Mouse (Mus musculus) stomach, embryonic 14.5 days (tissue): ENCODE measurements around the gene Rad51b. TPM values are rescaled to one million over a fixed set of nuclear protein-coding genes. Genes with fewer than 3 reads are reported as not detected.

Experiments
- ATAC-seq: fragments of 200-750 bp; cut with Nextera tagmentation; 2 replicates; pipeline ENCODE4 v1.8.0; 2017; ENCODE audit warnings: low read depth, moderate TSS enrichment; ENCODE audit not compliant: insufficient number of reproducible peaks, insufficient read depth, low FRiP score
- H3K27ac ChIP-seq: fragments of 300-500 bp; sonication (generic); 2 replicates; pipeline ENCODE4 v1.5.1; 2014; ENCODE audit warnings: mild to moderate bottlenecking, low read length, moderate library complexity, mixed read lengths
- H3K27me3 ChIP-seq: fragments of 300-500 bp; sonication (generic); 2 replicates; pipeline ENCODE4 v1.6.1; 2014; ENCODE audit warnings: low read length, control low read depth, mixed read lengths; ENCODE audit not compliant: control insufficient read depth, insufficient read depth
- H3K36me3 ChIP-seq: fragments of 300-500 bp; sonication (generic); 2 replicates; pipeline ENCODE4 v1.6.1; 2014; ENCODE audit warnings: mild to moderate bottlenecking, control low read depth, low read length, moderate library complexity, mixed read lengths; ENCODE audit not compliant: control insufficient read depth, insufficient read depth
- H3K4me1 ChIP-seq: fragments of 300-500 bp; sonication (generic); 2 replicates; pipeline ENCODE4 v1.6.1; 2014; ENCODE audit warnings: low read length, control low read depth, mixed read lengths; ENCODE audit not compliant: control insufficient read depth, insufficient read depth
- H3K4me2 ChIP-seq: fragments of 300-500 bp; sonication (generic); replicated peaks from 2 replicates; pipeline ENCODE4 v1.6.1; 2014; ENCODE audit warnings: low read depth, low read length, control low read depth
- H3K4me3 ChIP-seq: fragments of 300-500 bp; sonication (generic); 2 replicates; pipeline ENCODE4 v1.5.1; 2014; ENCODE audit warnings: low read depth, low read length, control low read depth
- H3K9ac ChIP-seq: fragments of 300-500 bp; sonication (generic); replicated peaks from 2 replicates; pipeline ENCODE4 v1.6.1; 2014; ENCODE audit warnings: low read depth, mild to moderate bottlenecking, control low read depth, low read length, moderate library complexity, mixed read lengths
- H3K9me3 ChIP-seq: fragments of 300-500 bp; sonication (generic); 2 replicates; pipeline ENCODE4 v1.6.1; 2016; ENCODE audit warnings: low read depth, low read length, control low read depth; ENCODE audit not compliant: control insufficient read depth
- WGBS: fragments of 180-500 bp; shearing (Covaris S2); extraction: QIAGEN DNeasy Blood & Tissue Kit; methylation state at CpG from one replicate; pipeline ENCODE4 v1.1.7; 2014; 5-methylcytosine and 5-hydroxymethylcytosine counted together
- polyA plus RNA-seq: library from polyadenylated mRNA; unstranded; fragments of >200 nt; fragmentation: Nextera tagmentation; extraction: Ambion mirVana; gene quantifications from 2 replicates; pipeline ENCODE4 v1.2.1, GENCODE M21; 2014

The Rad51b gene
- polyA plus RNA-seq, 1 experiment from 2014 or later = 8.4 TPM

DNA sequence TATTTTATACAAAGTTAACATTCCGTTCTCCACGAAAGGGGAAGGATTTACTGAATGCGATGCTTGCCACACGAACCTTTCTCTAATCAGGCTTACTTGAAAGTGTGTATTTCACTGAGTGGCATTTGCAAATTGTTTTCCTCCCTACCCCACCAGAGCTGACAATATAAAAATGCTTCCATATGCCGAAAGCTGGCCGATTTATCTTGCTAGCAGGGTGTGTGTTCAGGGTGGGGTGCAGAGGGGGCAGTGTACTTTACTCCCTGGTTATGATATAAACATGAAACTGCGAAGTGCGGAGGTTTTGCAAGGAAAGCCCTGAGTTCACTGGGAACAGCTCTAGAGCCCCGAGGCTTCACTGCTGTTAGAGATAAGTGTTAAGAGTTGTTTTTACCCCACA, 87.7 kb downstream of the Rad51b start:
- Histone ChIP-seq H3K27ac (peak overlapping the region; percentile 94), H3K4me3 (peak overlapping the region; percentile 1; the same call in 1 of the 2 replicates), H3K9ac (0 out of 2 replicates have a peak overlapping the region, but pooled peaks have one; percentile 6), H3K9me3 (no peaks in the 10 kb centered on the region), H3K4me1 (peaks cover 29% of the 10 kb centered on the region), H3K36me3 (no peaks in the 10 kb centered on the region), H3K4me2 (peak overlapping the region; percentile 29), H3K27me3 (no peaks in the 10 kb centered on the region)
- ATAC-seq = peak; percentile 72; the same call in 1 of the 2 replicates
- WGBS = 13% methylated on average over 9 of the region's 9 CpGs

DNA sequence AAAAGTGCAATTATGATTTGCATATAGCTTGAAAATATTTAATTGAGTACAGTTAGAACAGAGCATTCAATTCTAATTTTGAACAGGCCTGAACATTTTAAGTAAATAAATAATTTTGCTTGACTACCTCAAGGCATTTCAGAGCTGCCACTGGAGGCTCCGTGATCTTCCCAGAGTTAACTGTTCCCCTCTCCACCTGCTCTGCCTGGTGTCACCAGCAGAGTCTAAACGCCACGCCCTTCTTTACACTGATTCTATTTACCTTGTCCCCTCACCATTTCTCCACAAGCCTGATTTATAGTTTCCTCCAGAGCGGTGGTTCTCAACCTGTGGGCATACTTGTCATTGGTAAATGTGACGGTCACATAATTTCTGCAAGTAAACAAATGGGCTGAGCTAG, 88.1 kb downstream of the Rad51b start:
- Histone ChIP-seq H3K27ac (peak overlapping the region; percentile 94), H3K4me2 (peak overlapping the region; percentile 29), H3K4me1 (peaks cover 29% of the 10 kb centered on the region), H3K4me3 (no peak overlapping the region), H3K27me3 (no peaks in the 10 kb centered on the region), H3K36me3 (no peaks in the 10 kb centered on the region), H3K9ac (no peak overlapping the region), H3K9me3 (no peaks in the 10 kb centered on the region)
- 0 out of 2 replicates have a peak, but pooled peaks have one; percentile 53 for ATAC-seq
- WGBS = 29% methylated on average over 5 of the region's 5 CpGs

DNA sequence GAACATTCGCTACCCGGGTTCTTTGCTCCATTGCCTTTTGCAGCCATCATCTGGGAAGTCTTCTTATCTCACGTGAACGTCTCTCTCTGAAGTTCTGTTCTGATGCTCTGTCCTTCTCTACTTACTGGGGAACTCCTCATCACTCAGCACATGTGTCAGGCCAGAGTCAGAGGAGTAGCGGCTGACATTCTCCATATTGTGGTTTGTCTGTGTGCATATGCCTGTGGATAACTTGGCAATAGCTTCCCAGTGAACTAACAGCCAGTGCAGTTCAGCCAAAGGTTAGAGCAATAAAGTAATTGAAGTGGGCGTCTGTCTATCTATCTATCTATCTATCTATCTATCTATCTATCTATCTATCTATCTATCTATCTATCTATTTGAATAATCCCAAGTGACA, 90.8 kb downstream of the Rad51b start:
- 39% methylated on average over 6 of the region's 6 CpGs for WGBS
- Histone ChIP-seq H3K4me3 (no peak overlapping the region), H3K9me3 (no peaks in the 10 kb centered on the region), H3K4me1 (peaks cover 18% of the 10 kb centered on the region), H3K27ac (peak overlapping the region; percentile 45; the same call in 1 of the 2 replicates), H3K9ac (no peak overlapping the region), H3K27me3 (no peaks in the 10 kb centered on the region), H3K4me2 (no peak overlapping the region), H3K36me3 (no peaks in the 10 kb centered on the region)
- no peak for ATAC-seq

DNA sequence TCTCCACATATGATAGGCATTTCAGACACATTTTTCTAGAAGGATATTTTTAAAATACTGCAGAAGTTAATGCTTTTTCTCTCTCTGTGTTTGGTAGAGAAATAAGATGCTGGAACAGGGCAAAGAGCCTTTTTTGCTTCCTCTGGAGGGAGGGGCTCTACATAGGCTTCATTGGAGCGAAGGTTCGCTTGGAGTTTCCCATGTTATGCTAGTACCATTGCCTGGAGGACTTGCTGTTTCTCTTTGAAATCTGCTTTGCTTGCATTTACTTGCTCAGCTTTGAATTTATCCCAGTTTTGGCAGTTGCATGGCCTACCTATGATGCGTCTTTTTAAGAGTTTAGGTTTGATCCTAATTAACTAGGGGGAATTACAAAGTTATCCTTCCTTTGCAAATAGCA, 92.2 kb downstream of the Rad51b start:
- no peaks in the 10 kb centered on the region for H3K36me3 ChIP-seq
- H3K9me3 ChIP-seq = no peaks in the 10 kb centered on the region
- peaks cover 11% of the 10 kb centered on the region for H3K4me1 ChIP-seq
- H3K9ac ChIP-seq = no peak overlapping the region
- H3K4me3 ChIP-seq = no peak overlapping the region
- no peaks in the 10 kb centered on the region for H3K27me3 ChIP-seq
- 89% methylated on average over 3 of the region's 3 CpGs for WGBS
- ATAC-seq = no peak
- peak overlapping the region; percentile 2; the same call in 1 of the 2 replicates for H3K27ac ChIP-seq
- H3K4me2 ChIP-seq = no peak overlapping the region

DNA sequence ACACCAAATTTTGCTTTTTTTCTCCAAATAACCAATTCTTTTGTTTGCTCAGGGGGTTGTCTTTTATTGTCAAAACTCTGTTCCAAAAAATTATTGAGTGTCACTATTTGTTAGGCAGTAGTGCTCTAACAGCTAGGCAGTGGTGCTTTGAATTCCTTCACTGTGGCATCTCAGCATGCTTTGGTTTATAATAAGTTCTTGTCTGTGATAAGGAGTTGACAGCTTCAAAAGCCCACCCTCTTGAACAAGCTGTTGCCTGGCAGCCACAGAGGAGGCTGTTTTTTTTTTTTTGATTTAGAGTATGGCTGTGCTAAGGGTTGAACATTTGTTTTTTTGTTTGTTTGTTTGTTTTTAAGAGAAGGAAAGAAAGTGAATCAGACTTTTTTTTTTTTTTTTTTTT, 92.9 kb downstream of the Rad51b start:
- H3K27me3 ChIP-seq = no peaks in the 10 kb centered on the region
- no peaks in the 10 kb centered on the region for H3K36me3 ChIP-seq
- H3K4me2 ChIP-seq = no peak overlapping the region
- peaks cover 5% of the 10 kb centered on the region for H3K4me1 ChIP-seq
- ATAC-seq = no peak
- H3K9me3 ChIP-seq = no peaks in the 10 kb centered on the region
- no peak overlapping the region for H3K9ac ChIP-seq
- H3K27ac ChIP-seq = no peak overlapping the region
- no peak overlapping the region for H3K4me3 ChIP-seq

DNA sequence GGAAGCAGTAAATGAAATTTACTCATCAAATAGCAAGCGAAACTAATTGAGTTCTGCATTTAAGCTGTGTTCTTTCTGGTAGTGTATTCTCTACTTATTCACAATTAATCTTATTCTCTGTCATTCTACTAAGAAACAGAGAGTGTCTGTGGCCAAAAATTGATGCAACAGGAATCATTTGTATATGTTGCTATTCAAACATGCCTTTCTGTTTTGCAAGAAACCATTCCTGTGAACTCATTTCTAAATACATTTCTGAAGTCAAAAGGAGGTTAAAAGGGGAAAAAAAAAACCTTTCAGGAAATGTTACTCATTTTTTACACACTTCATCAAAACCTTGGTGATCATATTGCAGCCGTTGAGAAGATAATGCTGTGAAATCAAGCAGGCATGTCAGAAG, 96.6 kb downstream of the Rad51b start:
- Histone ChIP-seq H3K36me3 (no peaks in the 10 kb centered on the region), H3K4me3 (no peak overlapping the region), H3K9ac (no peak overlapping the region), H3K27ac (no peak overlapping the region), H3K9me3 (no peaks in the 10 kb centered on the region), H3K4me1 (no peaks in the 10 kb centered on the region), H3K4me2 (no peak overlapping the region), H3K27me3 (no peaks in the 10 kb centered on the region)
- WGBS = 47% methylated on average over 2 of the region's 2 CpGs
- no peak for ATAC-seq

DNA sequence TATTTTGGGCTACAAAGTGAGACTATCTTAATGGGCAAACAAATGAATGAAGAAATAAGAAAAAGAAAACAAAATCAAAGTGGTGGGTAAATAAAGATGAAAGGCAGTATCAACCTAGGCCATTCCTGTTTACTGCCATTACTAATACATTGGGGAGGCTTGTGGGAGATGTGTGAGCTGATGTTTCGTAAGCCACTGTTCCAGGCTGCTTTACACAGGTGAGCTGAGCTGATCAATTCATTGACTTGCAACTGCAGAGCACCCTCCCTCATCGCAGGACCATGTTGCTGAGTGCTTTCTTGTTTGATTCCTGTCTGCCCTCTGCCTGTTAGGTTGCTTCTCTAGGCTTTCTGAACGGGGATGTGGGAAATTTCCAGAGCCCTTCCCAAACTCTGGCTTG, 106.9 kb downstream of the Rad51b start:
- no peaks in the 10 kb centered on the region for H3K27me3 ChIP-seq
- no peak overlapping the region for H3K4me3 ChIP-seq
- H3K9me3 ChIP-seq = no peaks in the 10 kb centered on the region
- ATAC-seq = no peak
- no peak overlapping the region for H3K27ac ChIP-seq
- WGBS = 56% methylated on average over 3 of the region's 3 CpGs
- no peak overlapping the region for H3K9ac ChIP-seq
- H3K4me2 ChIP-seq = no peak overlapping the region
- 0 out of 2 replicates have a peak, but pooled peaks cover 2% of the 10 kb centered on the region for H3K4me1 ChIP-seq
- no peaks in the 10 kb centered on the region for H3K36me3 ChIP-seq

DNA sequence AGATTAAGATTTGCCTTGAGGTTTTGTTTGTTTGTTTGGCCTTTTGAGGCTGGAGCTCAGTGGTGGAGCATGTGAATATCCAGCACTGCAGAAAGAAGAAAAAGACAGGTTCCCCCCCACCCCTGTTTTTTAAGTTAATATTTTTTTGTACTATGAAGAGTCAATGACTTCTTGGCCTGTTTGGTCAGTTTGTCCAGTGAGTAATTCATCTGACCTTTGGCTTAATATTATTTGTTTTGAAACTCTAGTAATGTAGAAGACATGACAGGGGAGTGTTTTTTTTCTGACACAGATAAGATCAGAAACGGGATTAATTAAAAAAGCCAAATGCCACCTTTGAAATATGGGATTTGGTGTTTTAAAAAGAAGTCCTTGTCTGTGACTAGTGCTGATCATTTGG, 107.4 kb downstream of the Rad51b start:
- Histone ChIP-seq H3K4me2 (no peak overlapping the region), H3K4me3 (no peak overlapping the region), H3K27ac (no peak overlapping the region), H3K9me3 (no peaks in the 10 kb centered on the region), H3K27me3 (no peaks in the 10 kb centered on the region), H3K4me1 (0 out of 2 replicates have a peak, but pooled peaks cover 2% of the 10 kb centered on the region), H3K36me3 (no peaks in the 10 kb centered on the region), H3K9ac (no peak overlapping the region)
- 21% methylated on average over 1 of the region's 1 CpGs for WGBS
- ATAC-seq = no peak

DNA sequence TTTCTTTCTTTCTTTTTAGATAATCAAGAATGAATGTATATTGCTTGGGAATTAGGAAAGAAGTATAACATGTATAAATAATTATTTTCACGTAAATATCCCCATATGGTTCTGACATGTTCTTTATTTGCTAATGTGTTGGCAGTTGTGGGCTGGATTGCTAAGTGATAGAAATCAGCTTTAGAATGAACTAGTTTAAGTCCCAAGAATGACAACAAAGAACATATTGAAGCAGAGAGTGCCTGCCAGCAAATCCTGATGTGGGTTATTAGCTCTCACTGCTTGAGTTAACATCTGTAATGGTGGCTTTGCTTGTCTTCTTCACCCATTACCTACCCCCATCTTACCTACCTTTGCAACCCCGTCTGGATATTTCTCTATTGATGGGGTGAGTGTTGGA, 111.6 kb downstream of the Rad51b start:
- Histone ChIP-seq H3K9ac (no peak overlapping the region), H3K4me1 (0 out of 2 replicates have a peak, but pooled peaks cover 2% of the 10 kb centered on the region), H3K4me3 (no peak overlapping the region), H3K27ac (peak overlapping the region; percentile 71; the same call in 1 of the 2 replicates), H3K4me2 (no peak overlapping the region), H3K9me3 (no peaks in the 10 kb centered on the region), H3K36me3 (no peaks in the 10 kb centered on the region), H3K27me3 (no peaks in the 10 kb centered on the region)
- 58% methylated on average over 2 of the region's 2 CpGs for WGBS
- no peak for ATAC-seq
